ENCODE assay signal across 11 mouse cellular contexts in genomic region chr13:102583984-102584645, GRCm38 (mm10).
A peak's percentile ranks its signal among the peaks of the same experiment; 100 is the strongest.
DNase-seq lines count a peak whose midpoint lies in the region; ATAC-seq lines count a peak whose summit lies in the region.
"Had no signal": no experiment of that assay in that cellular context is flagged by ENCODE, and none has a peak within 500 bp of the region (broad histone marks: within the 10 kb centered on the region; RNA-seq: fewer than 3 reads in every experiment).

No protein-coding gene starts in this region.

- H3K4me3 ChIP-seq in heart, embryonic 12.5 days: no peak overlapping the region
- H3K4me3 ChIP-seq: limb, embryonic 13.5 days; megakaryocyte, embryonic 14.5 days had no signal

- H3K9me3 ChIP-seq in heart, embryonic 12.5 days (replicated peaks): no peaks in the 10 kb centered on the region
- H3K9me3 ChIP-seq: limb, embryonic 13.5 days; megakaryocyte, embryonic 14.5 days had no signal

- no peaks in the 10 kb centered on the region for H3K36me3 ChIP-seq in heart, embryonic 12.5 days
- H3K36me3 ChIP-seq: limb, embryonic 13.5 days had no signal

- 65% methylated on average over 12 of the region's 12 CpGs for WGBS in heart, embryonic 12.5 days

- H3K9ac ChIP-seq in heart, embryonic 12.5 days: no peak overlapping the region
- H3K9ac ChIP-seq: limb, embryonic 13.5 days had no signal

- H3K4me2 ChIP-seq in heart, embryonic 12.5 days: no peak overlapping the region
- H3K4me2 ChIP-seq: limb, embryonic 13.5 days had no signal

- ATAC-seq in heart, embryonic 12.5 days (ENCODE audit: insufficient number of reproducible peaks, low FRiP score): no peak
- ATAC-seq: hindbrain, embryonic 16.5 days had no signal

- H3K27me3 ChIP-seq in heart, embryonic 12.5 days (replicated peaks): no peaks in the 10 kb centered on the region

- H3K27ac ChIP-seq in heart, embryonic 12.5 days (ENCODE audit: poor library complexity, severe bottlenecking): no peak overlapping the region
- H3K27ac ChIP-seq: limb, embryonic 13.5 days had no signal

- DNase-seq in heart, postnatal 4 days: peak; percentile 67
- DNase-seq in 3134 (ENCODE audit: extremely low read depth, insufficient read length, low spot score): peak; percentile 26
- peak; percentile 87 for DNase-seq in 3T3-L1 (ENCODE audit: low read depth, low spot score)
- peak; percentile 55 for DNase-seq in kidney, postnatal 10 days
- no peak for DNase-seq in urinary bladder, adult 18-20 months (ENCODE audit: low spot score in 2 of 2)
- DNase-seq in left cerebral cortex, adult 11 months (ENCODE audit: low spot score): no peak
- no peak for DNase-seq in T-cell, adult 2 months (ENCODE audit: low spot score)

- H3K4me1 ChIP-seq in heart, embryonic 12.5 days (replicated peaks): peaks cover 3% of the 10 kb centered on the region; the same call in 1 of the 2 replicates

Comparison
In these comparisons a context has a peak if more than half of its experiments do, and no peak if none do; other contexts are left out.
1. DNase-seq: peak in heart, postnatal 4 days (single experiment), 3134 (single experiment), 3T3-L1 (single experiment) and kidney, postnatal 10 days (single experiment); none in urinary bladder, adult 18-20 months (0 of 2), left cerebral cortex, adult 11 months (single experiment) and T-cell, adult 2 months (single experiment).